Mouse (Mus musculus): ENCODE measurements around the gene Ncoa6.

DNA sequence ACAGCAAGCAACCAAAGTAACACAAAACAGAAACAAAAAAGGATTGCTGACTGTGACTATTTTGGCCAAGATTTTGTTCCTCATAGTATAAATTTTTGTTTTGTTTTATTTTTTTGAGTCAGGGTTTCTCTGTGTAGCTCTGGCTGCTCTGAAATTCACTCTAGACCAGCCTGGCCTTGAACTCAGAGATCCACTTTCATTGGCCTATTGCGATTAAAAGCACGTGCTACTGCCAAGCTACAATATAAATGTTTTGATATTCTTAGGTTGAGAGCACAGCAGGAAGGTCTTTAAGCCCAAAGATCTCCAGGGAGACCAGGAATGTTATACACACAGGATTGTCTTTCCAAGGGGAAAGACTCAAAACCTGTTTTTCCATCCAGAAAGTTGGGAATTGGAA, 30.2 kb downstream of the Ncoa6 start:
- TF ChIP-seq CTCF (IDR thresholded peaks at IDR 0.05; ENCODE audit: low read depth, low read length) = no peak
- no peak for TF ChIP-seq GATA1 (IDR thresholded peaks at IDR 0.05; ENCODE audit: borderline replicate concordance, low read length)

Measured in G1E (cell line).